Mouse (Mus musculus) layer of hippocampus, postnatal 10 days (tissue): ENCODE data around the gene Rbpjl. TPM values are rescaled to one million over a fixed set of nuclear protein-coding genes. Genes with fewer than 3 reads are reported as not detected.

Experiments used
- DNase-seq, 2 experiments: peaks; one replicate each; pipeline ENCODE4 v3.0.0; 2021; ENCODE audit warnings: low spot score in 2 of 2
- total RNA-seq, 2 experiments: library from RNA; stranded (reverse); gene quantifications; 2 replicates each; pipeline ENCODE4 v1.2.3; 2021

Rbpjl gene
- total RNA-seq, 2 experiments from 2014 or later: 0.38 to 0.48 TPM

- DNase-seq: no peak
These were observed 24.0 kb downstream of the Rbpjl start for GRCm38 (mm10) chr2:164426952-164427351.

- no peak for DNase-seq
These were observed 25.5 kb downstream of the Rbpjl start for GRCm38 (mm10) chr2:164428451-164428850.

GRCm38 (mm10) chr2:164429881-164430615, 27.1 kb downstream of the Rbpjl start:
- no peak for DNase-seq

- DNase-seq: no peak
These were observed 27.8 kb downstream of the Rbpjl start for GRCm38 (mm10) chr2:164430697-164431096.

- DNase-seq: no peak
These were observed 28.9 kb downstream of the Rbpjl start for GRCm38 (mm10) chr2:164431676-164432465.

- DNase-seq: no peak
These were observed 29.7 kb downstream of the Rbpjl start for GRCm38 (mm10) chr2:164432541-164433191.

GRCm38 (mm10) chr2:164433278-164433895, 30.4 kb downstream of the Rbpjl start:
- no peak for DNase-seq

- DNase-seq: no peak
These were observed 31.7 kb downstream of the Rbpjl start for GRCm38 (mm10) chr2:164434681-164435080.

- no peak for DNase-seq
These were observed 32.5 kb downstream of the Rbpjl start for GRCm38 (mm10) chr2:164435216-164436090.

- DNase-seq: peak; percentile 53 to 65
These were observed 33.4 kb downstream of the Rbpjl start for GRCm38 (mm10) chr2:164436215-164436913.

GRCm38 (mm10) chr2:164436961-164437360, 34.0 kb downstream of the Rbpjl start:
- no peak for DNase-seq

- DNase-seq: no peak
These were observed 34.8 kb downstream of the Rbpjl start for GRCm38 (mm10) chr2:164437710-164438109.

GRCm38 (mm10) chr2:164438257-164438656, 35.3 kb downstream of the Rbpjl start:
- DNase-seq: no peak

- DNase-seq: peak in 1 of 2 experiments; percentile 49
These were observed 36.1 kb downstream of the Rbpjl start for GRCm38 (mm10) chr2:164439001-164439421.

- no peak for DNase-seq
These were observed 37.4 kb downstream of the Rbpjl start for GRCm38 (mm10) chr2:164440314-164440713.

GRCm38 (mm10) chr2:164441155-164441554, 38.2 kb downstream of the Rbpjl start:
- no peak for DNase-seq

GRCm38 (mm10) chr2:164441731-164442130, 38.8 kb downstream of the Rbpjl start:
- DNase-seq: no peak

GRCm38 (mm10) chr2:164442315-164443050, 39.5 kb downstream of the Rbpjl start:
- no peak for DNase-seq

- DNase-seq: peak; percentile 75 to 85
These were observed 40.1 kb downstream of the Rbpjl start for GRCm38 (mm10) chr2:164443051-164443437.
